Mouse (Mus musculus) hindbrain, embryonic 15.5 days (tissue): ENCODE results near the gene Vmn2r83. TPM values are rescaled to one million over a fixed set of nuclear protein-coding genes. Genes with fewer than 3 reads are reported as not detected.
"Not testable (repeated sequence)": the region's sequence is repeated elsewhere in the genome, so short reads cannot be mapped to it uniquely, and the experiment has no call there.

Experiments used
- ATAC-seq: fragments of 200-750 bp; cut with Nextera tagmentation; 2 replicates; pipeline ENCODE4 v1.8.0; 2017; ENCODE audit warnings: low read depth, moderate number of reproducible peaks, moderate TSS enrichment; ENCODE audit not compliant: low FRiP score
- H3K27ac ChIP-seq: fragments of 300-500 bp; sonication (generic); replicated peaks from 2 replicates; pipeline ENCODE4 v1.5.1; 2015; ENCODE audit warnings: mild to moderate bottlenecking, inconsistent platforms
- H3K27me3 ChIP-seq: fragments of 300-500 bp; sonication (generic); 2 replicates; pipeline ENCODE4 v1.6.1; 2015; ENCODE audit warnings: control low read depth, inconsistent platforms
- H3K36me3 ChIP-seq: fragments of 300-500 bp; sonication (generic); 2 replicates; pipeline ENCODE4 v1.6.1; 2015; ENCODE audit warnings: control low read depth, inconsistent platforms
- H3K4me1 ChIP-seq: fragments of 300-500 bp; sonication (generic); replicated peaks from 2 replicates; pipeline ENCODE4 v1.6.1; 2015; ENCODE audit warnings: control low read depth, inconsistent platforms
- H3K4me2 ChIP-seq: fragments of 300-500 bp; sonication (generic); 2 replicates; pipeline ENCODE4 v1.6.1; 2015; ENCODE audit warnings: moderate library complexity, mild to moderate bottlenecking, inconsistent platforms
- H3K4me3 ChIP-seq: fragments of 300-500 bp; sonication (generic); 2 replicates; pipeline ENCODE4 v1.5.1; 2015; ENCODE audit warnings: mild to moderate bottlenecking, inconsistent platforms
- H3K9ac ChIP-seq: fragments of 300-500 bp; sonication (generic); 2 replicates; pipeline ENCODE4 v1.6.1; 2015; ENCODE audit warnings: inconsistent platforms
- H3K9me3 ChIP-seq: fragments of 300-500 bp; sonication (generic); 2 replicates; pipeline ENCODE4 v1.6.1; 2016; ENCODE audit warnings: control low read depth, inconsistent platforms
- WGBS: fragments of 180-500 bp; shearing (Covaris S2); methylation state at CpG from one replicate; pipeline ENCODE4 v1.1.7; 2015; 5-methylcytosine and 5-hydroxymethylcytosine counted together
- polyA plus RNA-seq: library from polyadenylated mRNA; unstranded; fragments of >200 nt; fragmentation: Nextera tagmentation; extraction: Ambion mirVana; gene quantifications from 2 replicates; pipeline ENCODE4 v1.2.1, GENCODE M21; 2015

The Vmn2r83 gene
- not detected in 2 replicates for polyA plus RNA-seq

GRCm38 (mm10) chr10:79468431-79468830 lies at the start of gene Vmn2r83:
Gene Vmn2r83 (plus strand): TSS chr10:79468731.
- no peaks in the 10 kb centered on the region for H3K4me1 ChIP-seq
- no peak within 1 kb of the TSS for H3K27ac ChIP-seq
- ATAC-seq = no peak
- no peaks in the 10 kb centered on the region for H3K36me3 ChIP-seq
- H3K9me3 ChIP-seq = no peaks in the 10 kb centered on the region
- no peak within 1 kb of the TSS for H3K4me3 ChIP-seq
- H3K27me3 ChIP-seq = no peaks in the 10 kb centered on the region
- H3K9ac ChIP-seq = no peak within 1 kb of the TSS
- H3K4me2 ChIP-seq = no peak within 1 kb of the TSS

- not testable (repeated sequence) for H3K36me3 ChIP-seq, H3K9me3 ChIP-seq, H3K4me1 ChIP-seq, H3K4me2 ChIP-seq, H3K9ac ChIP-seq, H3K4me3 ChIP-seq, H3K27ac ChIP-seq, ATAC-seq, H3K27me3 ChIP-seq
- WGBS = 91% methylated on average over 23 of the region's 23 CpGs
Measured at GRCm38 (mm10) chr10:79435141-79435820, 33.2 kb upstream of the Vmn2r83 start.

GRCm38 (mm10) chr10:79495886-79496285 lies 27.4 kb downstream of the Vmn2r83 start:
- ATAC-seq = no peak
- no peaks in the 10 kb centered on the region for H3K27me3 ChIP-seq
- H3K9ac ChIP-seq = no peak overlapping the region
- no peak overlapping the region for H3K4me3 ChIP-seq
- no peak overlapping the region for H3K4me2 ChIP-seq
- H3K4me1 ChIP-seq = no peaks in the 10 kb centered on the region
- H3K36me3 ChIP-seq = no peaks in the 10 kb centered on the region
- 59% methylated on average over 3 of the region's 3 CpGs for WGBS
- H3K9me3 ChIP-seq = no peaks in the 10 kb centered on the region
- H3K27ac ChIP-seq = no peak overlapping the region

GRCm38 (mm10) chr10:79496701-79497288 lies 28.3 kb downstream of the Vmn2r83 start:
- Histone ChIP-seq H3K9ac (no peak overlapping the region), H3K27ac (no peak overlapping the region), H3K36me3 (no peaks in the 10 kb centered on the region), H3K27me3 (no peaks in the 10 kb centered on the region), H3K4me1 (no peaks in the 10 kb centered on the region), H3K4me2 (no peak overlapping the region), H3K4me3 (no peak overlapping the region), H3K9me3 (no peaks in the 10 kb centered on the region)
- no peak for ATAC-seq
- 67% methylated on average over 2 of the region's 2 CpGs for WGBS

- ATAC-seq = no peak
- Histone ChIP-seq H3K4me2 (no peak overlapping the region), H3K9me3 (no peaks in the 10 kb centered on the region), H3K36me3 (no peaks in the 10 kb centered on the region), H3K27ac (no peak overlapping the region), H3K4me3 (no peak overlapping the region), H3K9ac (no peak overlapping the region), H3K27me3 (no peaks in the 10 kb centered on the region), H3K4me1 (no peaks in the 10 kb centered on the region)
- WGBS = 72% methylated on average over 6 of the region's 6 CpGs
Measured at GRCm38 (mm10) chr10:79502830-79503644, 34.5 kb downstream of the Vmn2r83 start.

- WGBS = 87% methylated on average over 2 of the region's 2 CpGs
- no peak for ATAC-seq
- H3K9ac ChIP-seq = no peak overlapping the region
Measured at GRCm38 (mm10) chr10:79506709-79507108, 38.2 kb downstream of the Vmn2r83 start.

GRCm38 (mm10) chr10:79524433-79524832 lies 55.9 kb downstream of the Vmn2r83 start:
- H3K27me3 ChIP-seq = no peaks in the 10 kb centered on the region
- no peak overlapping the region for H3K4me2 ChIP-seq
- H3K36me3 ChIP-seq = no peaks in the 10 kb centered on the region
- H3K9ac ChIP-seq = no peak overlapping the region
- no peak overlapping the region for H3K27ac ChIP-seq
- no peaks in the 10 kb centered on the region for H3K9me3 ChIP-seq
- no peaks in the 10 kb centered on the region for H3K4me1 ChIP-seq
- 0 out of 2 replicates have a peak, but pooled peaks have one; percentile 56 for ATAC-seq
- no peak overlapping the region for H3K4me3 ChIP-seq
- 78% methylated on average over 1 of the region's 1 CpGs for WGBS

More at GRCm38 (mm10) chr10:79506709-79507108, 38.2 kb downstream of the Vmn2r83 start:
- H3K4me3 ChIP-seq = no peak overlapping the region
- H3K36me3 ChIP-seq = no peaks in the 10 kb centered on the region
- no peak overlapping the region for H3K27ac ChIP-seq
- H3K4me1 ChIP-seq = no peaks in the 10 kb centered on the region
- no peak overlapping the region for H3K4me2 ChIP-seq
- H3K27me3 ChIP-seq = no peaks in the 10 kb centered on the region
- no peaks in the 10 kb centered on the region for H3K9me3 ChIP-seq

- Histone ChIP-seq H3K9me3 (no peaks in the 10 kb centered on the region), H3K27ac (no peak overlapping the region), H3K4me1 (no peaks in the 10 kb centered on the region), H3K36me3 (no peaks in the 10 kb centered on the region), H3K4me2 (no peak overlapping the region), H3K9ac (no peak overlapping the region), H3K27me3 (no peaks in the 10 kb centered on the region), H3K4me3 (no peak overlapping the region)
- ATAC-seq = no peak
- WGBS = 91% methylated on average over 8 of the region's 8 CpGs
Measured at GRCm38 (mm10) chr10:79525456-79526325, 57.2 kb downstream of the Vmn2r83 start.

GRCm38 (mm10) chr10:79526661-79527452 lies 58.3 kb downstream of the Vmn2r83 start:
- no peak overlapping the region for H3K27ac ChIP-seq

GRCm38 (mm10) chr10:79527453-79527845 lies 58.9 kb downstream of the Vmn2r83 start:
- H3K9ac ChIP-seq = no peak overlapping the region
- H3K27ac ChIP-seq = no peak overlapping the region
- WGBS = 88% methylated on average over 6 of the region's 6 CpGs
- H3K36me3 ChIP-seq = no peaks in the 10 kb centered on the region
- H3K4me1 ChIP-seq = no peaks in the 10 kb centered on the region
- H3K4me3 ChIP-seq = no peak overlapping the region
- H3K9me3 ChIP-seq = no peaks in the 10 kb centered on the region
- no peaks in the 10 kb centered on the region for H3K27me3 ChIP-seq
- no peak overlapping the region for H3K4me2 ChIP-seq
- ATAC-seq = no peak

More at GRCm38 (mm10) chr10:79526661-79527452, 58.3 kb downstream of the Vmn2r83 start:
- H3K27me3 ChIP-seq = no peaks in the 10 kb centered on the region
- H3K4me1 ChIP-seq = no peaks in the 10 kb centered on the region
- no peak overlapping the region for H3K4me3 ChIP-seq
- H3K9ac ChIP-seq = no peak overlapping the region
- 89% methylated on average over 12 of the region's 12 CpGs for WGBS
- no peak overlapping the region for H3K4me2 ChIP-seq
- ATAC-seq = no peak
- H3K36me3 ChIP-seq = no peaks in the 10 kb centered on the region
- no peaks in the 10 kb centered on the region for H3K9me3 ChIP-seq

GRCm38 (mm10) chr10:79528081-79528480 lies 59.5 kb downstream of the Vmn2r83 start:
- Histone ChIP-seq H3K27ac (no peak overlapping the region), H3K4me1 (peaks cover 3% of the 10 kb centered on the region), H3K36me3 (no peaks in the 10 kb centered on the region), H3K4me3 (no peak overlapping the region), H3K4me2 (no peak overlapping the region), H3K9me3 (no peaks in the 10 kb centered on the region), H3K27me3 (no peaks in the 10 kb centered on the region), H3K9ac (no peak overlapping the region)
- 83% methylated on average over 3 of the region's 3 CpGs for WGBS
- no peak for ATAC-seq
